Mouse (Mus musculus): ENCODE measurements around the gene Ezr.

The Ezr gene

DNA sequence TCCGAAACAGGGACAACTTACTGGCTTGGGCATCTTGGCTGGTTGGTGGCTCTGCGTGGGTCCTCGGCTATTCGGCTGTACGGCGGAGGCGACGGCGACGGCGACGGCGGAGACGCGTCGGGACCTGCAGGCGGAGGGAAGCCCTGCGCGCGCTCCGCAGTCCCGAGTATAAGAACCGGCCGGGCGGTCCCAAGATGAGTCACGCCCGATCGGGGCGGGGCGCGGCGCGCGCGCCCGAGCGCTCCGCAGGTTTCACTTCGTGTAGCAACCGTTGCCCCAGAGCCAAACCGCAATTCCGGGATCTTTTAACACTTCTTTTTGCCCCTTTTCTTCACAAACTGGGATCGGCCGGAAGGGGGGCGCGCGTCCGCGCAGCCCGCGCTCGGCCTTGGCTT lies at the start of gene Ezr:
Ezr (minus strand) TSS at position 174 of the 395 bp plus-strand sequence.
- DNase-seq (ENCODE audit: low spot score) = peak; percentile 92

DNA sequence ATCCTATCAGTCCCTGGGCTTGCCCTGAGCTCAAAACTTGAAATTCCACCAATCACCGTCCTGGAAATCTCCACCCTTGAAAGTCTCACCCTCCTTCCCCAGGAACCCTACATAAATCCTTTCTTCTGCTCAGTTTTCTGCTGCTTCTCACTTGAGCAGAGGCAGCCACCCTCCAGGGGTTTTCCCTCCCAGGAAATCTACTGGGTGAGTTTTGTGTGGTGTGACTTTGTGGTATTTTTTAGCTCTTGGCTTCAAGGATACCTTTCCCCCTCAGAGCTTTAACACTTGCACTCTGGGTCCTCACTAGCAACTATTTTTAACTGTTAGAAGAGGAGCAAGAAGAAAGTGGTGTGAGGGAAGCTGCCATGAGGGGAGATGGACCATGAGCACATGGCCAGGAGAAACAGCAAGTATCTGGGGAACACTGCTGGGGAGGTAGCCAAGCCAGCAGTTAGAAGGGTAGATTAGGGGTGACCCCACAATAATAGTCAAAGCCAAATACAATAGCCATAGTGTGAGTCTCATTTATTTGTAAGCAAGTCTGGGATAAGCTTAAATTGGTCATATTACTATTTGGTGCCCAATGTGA lies 47.5 kb upstream of the Ezr start:
- no peak for DNase-seq (ENCODE audit: low spot score)

DNA sequence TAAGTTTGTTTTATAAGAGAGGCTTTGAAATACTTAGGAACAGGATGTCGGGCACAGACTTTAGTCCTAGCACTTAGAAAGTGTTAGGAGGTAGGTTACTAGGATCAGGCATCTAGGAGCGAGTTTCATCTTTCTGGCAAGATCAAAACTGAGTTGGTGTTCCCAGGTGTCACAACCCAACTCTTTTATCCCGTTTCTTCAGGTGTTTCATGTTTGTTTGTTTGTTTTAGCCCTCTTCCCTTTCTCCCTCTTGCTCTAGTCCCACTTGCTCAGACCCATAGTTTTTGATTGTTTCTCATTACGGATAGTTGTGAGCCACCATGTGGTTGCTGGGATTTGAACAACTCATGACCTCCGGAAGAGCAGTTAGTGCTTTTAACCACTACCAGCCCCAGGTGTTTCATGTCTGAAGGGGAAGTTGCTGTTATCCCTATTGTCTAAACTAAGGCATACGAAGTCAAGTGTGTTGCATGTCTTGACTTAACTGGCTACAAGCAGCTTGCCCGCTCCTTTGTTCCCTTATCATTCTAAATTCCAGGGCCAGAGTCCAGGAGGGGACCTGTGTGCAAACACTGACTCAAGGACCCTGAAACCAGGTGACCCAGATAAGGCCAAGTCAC lies 46.1 kb upstream of the Ezr start:
- DNase-seq (ENCODE audit: low spot score) = no peak

DNA sequence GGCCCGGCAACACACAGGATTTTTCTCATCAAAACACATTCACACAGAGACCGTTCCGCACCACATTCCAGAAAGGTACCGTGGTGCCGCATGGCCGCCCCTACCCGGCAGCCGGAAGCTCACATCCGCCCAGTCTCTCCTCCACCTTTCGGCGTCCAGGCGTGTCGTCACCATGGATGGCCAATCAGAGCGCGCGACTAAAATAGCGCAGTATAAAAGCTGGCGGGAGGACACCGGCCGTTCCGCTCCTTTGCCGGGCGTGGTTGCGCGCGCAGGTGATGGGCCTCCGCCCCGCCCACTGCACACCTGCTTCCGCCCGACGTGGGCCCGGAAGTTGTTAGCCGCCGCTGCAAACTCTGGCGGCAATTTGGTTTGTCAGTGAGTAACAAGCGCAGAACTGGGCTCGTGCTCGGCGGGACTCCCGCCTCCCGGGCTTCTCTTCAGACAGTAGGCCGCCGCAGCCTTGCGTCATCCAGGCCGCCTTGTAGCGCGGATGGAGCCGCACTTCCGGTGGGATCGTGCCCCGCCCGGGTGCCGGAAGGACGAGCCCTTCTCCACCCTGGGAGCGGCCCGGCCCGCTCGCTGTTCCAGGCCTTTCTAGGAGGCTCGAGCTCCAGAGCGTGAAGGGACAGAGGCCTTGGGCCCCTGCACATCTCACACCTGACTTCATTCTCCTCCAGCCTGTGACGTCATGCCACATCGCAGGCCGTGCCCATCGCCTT lies 45.3 kb upstream of the Ezr start:
- DNase-seq (ENCODE audit: low spot score) = peak; percentile 97

DNA sequence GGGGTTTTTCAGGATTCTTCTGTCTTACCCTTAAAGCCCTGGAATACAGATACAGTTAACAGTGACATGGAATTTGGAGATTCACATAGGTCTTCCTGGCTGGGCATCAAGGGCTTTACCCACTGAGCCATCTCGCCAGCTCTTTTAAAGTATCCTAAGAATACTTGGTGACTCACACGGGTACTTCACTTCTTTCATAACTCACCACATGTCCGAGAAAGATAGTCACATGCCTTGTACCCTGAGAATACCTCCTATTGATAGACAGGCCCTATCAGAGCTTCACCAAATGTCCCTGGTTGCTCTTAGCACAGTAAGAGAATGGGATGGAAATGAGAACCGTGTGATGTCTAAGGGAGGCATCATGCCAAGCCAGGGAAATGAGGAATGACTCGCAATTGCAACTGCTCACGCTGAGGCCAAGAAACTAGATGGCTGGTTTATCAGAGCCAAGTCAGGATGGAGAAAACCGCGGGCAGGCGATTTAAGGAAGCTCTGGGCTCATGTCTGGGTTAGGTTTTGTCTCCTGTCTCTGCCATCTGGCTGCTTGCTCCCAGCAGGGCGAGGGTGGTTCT lies 44.7 kb upstream of the Ezr start:
- no peak for DNase-seq (ENCODE audit: low spot score)

DNA sequence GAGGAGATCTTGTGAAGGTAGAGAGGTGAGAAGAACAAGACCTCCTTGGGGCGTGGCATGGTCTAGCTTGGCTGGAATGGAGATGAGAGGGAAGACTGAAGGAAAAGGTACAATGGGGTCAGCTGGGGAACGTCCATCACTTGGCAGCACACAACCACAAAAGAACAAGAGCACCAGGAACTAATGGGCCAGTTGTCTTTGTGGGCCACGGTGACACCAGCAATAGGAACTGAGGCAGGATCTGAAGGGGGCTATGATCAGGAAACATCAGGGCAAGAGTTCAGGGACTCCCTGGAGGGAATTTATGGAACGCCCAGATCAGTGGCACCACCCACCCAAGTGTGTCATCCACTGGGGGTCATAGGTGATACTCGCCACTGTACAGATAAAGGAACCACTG lies 34.2 kb upstream of the Ezr start:
- no peak for DNase-seq (ENCODE audit: low spot score)

DNA sequence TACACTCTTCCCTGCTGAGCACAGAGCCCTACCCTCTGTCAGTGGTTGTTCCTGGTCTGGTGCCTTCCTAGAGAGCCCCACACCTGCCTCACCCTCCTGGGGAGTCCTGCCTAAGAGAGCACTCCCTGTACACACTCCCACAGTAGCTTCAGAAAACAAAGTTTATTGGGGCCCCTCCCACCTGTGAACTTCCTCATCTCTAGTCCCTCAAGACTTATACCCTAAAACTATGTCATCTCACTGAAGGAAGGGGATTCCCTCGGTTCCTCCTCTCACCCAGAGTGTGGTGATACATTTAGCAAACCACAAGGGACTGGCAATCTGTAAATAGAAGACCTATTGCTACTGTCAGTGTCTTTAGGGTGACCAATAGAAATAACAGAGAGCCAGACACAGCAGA lies 33.6 kb upstream of the Ezr start:
- no peak for DNase-seq (ENCODE audit: low spot score)

DNA sequence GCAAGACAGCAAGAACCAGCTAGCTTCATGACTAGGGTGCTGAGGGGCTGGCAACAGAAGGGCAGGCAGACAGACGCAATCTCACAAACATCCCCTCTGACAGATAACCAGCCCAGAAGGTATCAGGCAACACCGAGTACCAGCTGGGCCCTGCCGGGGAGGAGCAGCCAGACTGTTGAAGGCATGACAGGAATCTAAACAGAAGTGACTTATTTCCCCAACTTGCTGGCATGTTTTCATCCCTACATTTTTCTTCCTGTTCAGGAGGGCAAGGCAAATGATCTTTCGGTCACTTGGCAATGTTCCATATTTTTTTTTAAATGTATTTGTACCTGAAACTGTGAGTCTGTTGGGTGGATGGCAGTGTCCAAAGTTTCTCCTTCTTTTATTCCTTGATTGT lies 32.1 kb upstream of the Ezr start:
- DNase-seq (ENCODE audit: low spot score) = no peak

DNA sequence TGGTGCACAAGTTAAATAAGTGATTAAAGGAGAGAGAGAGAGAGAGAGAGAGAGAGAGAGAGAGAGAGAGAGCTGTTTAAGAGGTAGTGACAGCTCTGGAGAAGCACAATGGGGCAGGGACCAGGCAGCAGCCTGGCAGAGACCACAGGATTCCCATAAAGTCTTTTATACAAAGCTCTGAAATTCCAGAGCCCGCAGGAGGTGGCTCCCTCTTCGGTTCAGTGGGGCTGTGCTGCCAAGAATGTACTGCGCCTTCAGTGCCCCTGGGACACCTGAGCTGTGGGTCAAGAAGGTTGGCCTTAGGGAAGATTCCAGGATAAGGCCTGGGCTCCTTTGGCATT lies 30.2 kb upstream of the Ezr start:
- DNase-seq (ENCODE audit: low spot score) = no peak

DNA sequence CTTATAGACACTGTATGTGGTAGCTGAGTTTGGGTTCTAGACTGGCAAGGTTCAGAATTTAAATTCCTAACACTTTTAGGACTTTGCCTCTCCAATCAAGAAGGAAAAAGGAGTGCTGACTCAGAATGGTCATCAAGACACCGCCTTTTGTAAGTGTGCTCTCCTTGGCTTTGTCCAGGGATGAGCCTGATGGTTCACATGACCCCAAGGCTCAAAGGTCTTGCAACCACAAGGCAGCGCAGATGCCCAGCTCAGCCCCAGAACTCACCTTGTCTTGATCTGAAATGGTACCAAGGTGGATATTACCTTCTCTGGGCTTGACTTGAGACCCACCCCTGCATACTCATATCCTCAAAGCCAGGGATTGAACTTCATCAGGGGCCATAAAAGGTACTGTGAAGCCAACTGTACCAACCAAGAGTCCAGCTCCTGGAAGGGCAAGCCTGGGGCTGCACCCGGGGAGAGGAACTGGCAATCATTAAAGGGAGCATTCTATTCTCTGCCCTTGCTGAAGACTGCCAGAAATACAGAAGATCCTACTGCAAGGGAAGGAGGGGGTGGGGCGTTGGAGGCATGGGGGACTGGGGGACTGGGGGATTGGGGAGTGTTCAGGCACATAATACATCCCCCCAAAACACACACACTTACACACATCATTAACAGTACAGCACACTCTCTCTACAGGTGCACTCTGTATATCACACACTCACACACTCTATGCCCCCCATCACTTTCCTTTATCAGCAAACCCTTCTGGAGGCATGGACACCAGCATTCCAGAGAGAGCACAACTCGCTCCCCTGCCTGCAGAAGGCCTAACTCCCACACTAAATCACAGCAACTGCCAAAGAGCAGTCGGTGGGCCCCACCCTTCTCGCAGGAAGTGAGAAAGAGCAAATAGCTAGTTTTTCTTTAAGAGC lies 29.6 kb upstream of the Ezr start:
- DNase-seq (ENCODE audit: low spot score) = peak; percentile 35

DNA sequence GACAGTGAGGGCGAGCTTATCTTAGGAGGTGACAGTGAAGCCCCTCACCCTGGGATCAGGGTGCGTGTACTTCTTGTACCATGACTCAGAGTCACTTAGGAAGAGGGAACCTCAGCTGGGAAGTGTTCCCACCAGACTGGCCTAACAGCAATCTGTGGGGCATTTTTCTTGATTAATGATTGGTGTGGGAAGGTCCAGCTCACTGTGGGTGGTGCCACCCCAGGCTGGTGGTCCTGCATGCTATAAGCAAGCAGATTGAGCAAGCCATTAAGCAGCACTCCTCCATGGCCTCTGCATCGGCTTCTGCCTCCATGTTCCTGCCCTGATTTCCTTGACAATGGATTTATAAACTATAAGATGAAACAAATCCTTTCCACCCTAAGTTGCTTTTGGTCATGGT lies 26.7 kb upstream of the Ezr start:
- no peak for DNase-seq (ENCODE audit: low spot score)

DNA sequence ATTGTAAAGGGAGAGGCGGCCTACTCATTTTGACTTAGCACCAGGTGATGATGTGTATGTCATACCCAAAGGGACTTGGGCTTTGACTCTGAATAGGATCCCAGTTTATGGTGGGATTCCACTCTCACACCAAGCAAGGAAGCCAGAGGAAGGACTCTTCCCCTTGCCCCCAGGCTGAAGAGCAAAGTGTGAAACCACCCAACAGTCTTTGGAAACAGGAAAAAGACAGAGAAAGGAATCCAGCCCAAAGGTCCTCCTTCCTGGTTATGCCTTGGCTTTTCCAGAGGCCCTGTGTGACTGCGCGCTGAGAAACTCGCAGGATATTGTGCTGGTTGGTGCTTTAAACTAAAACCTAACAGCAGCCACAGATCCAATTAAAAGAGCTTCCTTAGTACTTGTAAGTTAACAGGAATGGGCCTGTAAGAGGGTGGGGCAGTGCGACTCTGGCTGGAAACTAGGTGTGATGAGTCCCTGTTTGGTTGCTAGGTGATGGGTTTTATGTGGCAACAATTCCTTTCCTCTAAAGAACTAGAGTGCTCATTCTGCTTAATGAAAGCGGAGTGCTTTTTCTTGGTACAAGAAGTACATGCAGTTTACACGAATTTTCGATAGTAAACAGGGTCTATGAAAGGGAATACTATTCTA lies 26.1 kb upstream of the Ezr start:
- no peak for DNase-seq (ENCODE audit: low spot score)

DNA sequence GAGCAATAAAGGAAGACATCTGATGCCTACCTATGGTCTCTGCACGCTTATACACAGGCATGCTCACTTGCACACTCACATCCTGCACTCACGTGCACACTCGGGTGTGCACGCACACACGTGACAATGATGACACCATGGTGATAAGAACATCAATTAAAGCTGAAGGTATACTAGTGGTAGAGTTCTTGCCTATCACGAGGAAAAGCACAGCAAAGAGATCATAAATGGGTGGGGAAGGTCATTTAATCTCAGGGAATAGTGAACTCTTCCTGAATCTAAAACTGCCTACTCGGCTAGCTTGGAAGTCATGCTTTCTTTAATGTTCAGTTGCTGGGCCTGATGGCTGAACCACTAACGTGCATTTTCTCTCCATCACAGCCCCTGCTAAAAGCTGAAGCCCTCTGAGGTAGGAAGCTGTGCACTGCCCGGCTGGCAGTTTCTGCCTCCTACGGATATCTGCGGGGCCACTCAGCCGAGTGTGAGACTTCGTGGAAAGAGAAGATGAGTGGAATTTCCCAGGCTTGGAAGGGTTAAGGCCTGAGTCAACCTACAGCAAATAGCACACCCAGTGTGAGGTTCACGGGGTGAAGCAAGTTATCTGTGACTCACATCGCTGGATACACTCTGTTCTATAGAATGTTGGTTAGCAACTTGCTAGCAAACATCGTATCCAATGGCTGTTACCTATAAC lies 25.4 kb upstream of the Ezr start:
- peak; percentile 54 for DNase-seq (ENCODE audit: low spot score)

DNA sequence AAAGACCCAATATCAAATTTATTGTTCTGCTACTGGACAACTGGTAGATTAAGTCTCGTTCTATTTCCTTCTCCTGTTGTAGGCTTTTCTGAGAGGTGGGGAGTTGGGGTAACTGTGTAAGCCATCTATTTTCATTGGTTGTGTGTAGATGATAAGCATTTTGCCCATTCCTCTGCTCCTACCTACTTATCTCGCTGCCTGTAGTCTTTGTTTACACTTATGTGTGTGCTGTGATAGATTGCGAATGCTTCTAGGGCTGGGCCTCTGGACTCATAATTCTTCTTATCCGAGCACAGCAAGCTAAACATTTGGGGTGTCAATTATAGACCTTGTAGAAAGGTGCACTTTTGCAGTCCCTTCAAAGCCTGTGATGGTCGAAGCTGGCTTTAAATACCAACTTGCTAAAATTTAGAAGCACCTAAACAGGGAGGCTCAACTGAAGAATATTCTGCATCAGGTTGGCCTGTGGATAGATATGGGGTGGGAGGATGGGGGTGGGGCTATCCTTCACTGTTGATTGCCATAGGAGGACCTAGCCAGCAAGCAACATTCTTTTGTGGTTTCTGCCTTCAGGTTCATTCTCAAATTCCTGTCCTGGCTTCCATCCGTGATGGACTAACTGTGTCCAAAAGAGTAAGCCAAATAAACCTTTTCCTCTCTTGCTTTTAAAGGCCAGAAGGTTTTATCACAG lies 22.4 kb upstream of the Ezr start:
- no peak for DNase-seq (ENCODE audit: low spot score)

DNA sequence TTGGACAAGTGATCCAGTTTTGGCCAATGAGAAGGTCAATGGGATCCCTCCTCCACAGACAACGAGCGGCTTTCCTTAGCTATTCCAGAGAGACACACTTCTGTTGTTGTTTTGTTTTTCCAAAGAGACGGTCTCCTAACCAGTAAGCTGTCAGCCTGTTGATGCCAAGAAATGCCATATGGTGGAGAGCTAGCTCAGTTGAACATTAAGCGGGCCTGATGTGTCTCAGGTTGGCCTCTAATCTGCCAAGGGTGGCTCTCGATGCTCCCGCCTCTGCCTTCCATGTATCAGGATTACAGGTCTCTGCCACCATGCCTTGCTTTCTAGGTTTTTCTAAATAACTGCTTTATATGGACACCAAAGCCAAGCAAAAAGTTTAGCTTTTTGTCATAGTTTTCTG lies 21.5 kb upstream of the Ezr start:
- DNase-seq (ENCODE audit: low spot score) = no peak

DNA sequence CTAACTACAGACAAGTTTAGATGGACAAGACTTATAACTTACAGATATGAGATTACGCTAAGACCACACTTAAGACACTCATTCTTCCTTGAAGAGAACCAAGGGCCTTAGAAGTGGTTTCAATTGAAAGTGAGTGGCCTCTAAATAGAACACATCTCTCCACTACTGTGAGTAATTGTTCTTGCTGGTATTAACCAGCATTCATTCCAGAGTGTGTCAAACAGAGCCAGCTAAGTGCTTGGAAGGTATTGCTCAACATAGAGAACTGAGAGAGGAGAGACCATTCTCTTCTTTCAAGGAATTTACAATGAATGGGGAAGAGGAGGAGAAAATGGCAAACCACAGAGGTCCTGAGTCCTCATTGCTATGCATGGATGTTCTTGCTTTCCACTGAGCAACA lies 21.0 kb upstream of the Ezr start:
- DNase-seq (ENCODE audit: low spot score) = no peak

DNA sequence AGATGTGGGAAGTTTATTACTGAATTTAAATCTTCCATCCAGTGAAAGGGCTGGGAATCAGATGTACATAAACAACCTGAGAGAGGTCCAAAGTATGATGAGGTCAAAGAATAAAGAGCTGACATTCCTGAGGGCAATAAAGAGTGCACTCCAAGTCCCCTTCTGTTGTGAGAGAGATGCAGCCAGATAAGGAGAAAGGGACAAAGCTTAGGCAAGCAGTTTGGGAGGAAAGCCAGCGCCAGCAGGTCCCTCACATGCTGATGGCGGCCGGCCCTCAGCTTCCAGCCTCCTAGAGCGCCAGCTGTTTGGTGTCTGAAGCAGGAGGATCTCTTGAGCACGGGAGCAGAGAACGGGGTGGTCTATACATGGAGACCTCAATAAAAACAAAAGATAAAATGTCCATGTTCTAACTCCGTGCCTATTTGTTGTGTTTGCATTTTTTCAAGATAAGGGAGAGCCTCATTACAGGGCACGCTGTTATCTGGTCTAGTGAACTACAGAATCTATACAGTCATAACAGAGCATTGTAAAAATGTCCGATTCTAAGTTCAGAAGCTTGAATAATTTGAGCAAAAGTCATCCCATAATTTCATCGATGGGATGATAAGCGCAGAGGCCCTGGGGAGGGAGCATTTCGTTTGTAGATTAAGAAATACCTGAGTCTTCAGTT lies 15.9 kb upstream of the Ezr start:
- peak; percentile 38 for DNase-seq (ENCODE audit: low spot score)

DNA sequence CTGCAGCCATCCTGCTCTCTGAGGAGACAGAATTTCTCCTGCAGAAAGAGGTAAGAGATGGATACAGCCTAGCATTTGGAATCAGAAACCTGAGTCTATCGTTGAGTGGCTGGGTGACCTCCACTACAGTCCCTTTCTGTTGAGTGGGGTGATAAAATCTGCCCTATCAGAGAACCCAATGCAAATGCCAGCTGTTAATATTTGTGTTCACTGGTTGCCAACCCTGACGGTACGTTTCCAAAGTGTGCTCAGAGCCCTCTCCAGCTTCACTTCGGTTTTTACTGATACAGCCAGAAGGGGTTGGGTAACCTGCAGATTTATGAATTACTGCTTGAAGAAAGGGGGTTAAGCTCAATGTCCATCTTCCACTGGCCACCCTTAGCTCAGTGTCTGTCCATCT lies 14.9 kb upstream of the Ezr start:
- DNase-seq (ENCODE audit: low spot score) = no peak

DNA sequence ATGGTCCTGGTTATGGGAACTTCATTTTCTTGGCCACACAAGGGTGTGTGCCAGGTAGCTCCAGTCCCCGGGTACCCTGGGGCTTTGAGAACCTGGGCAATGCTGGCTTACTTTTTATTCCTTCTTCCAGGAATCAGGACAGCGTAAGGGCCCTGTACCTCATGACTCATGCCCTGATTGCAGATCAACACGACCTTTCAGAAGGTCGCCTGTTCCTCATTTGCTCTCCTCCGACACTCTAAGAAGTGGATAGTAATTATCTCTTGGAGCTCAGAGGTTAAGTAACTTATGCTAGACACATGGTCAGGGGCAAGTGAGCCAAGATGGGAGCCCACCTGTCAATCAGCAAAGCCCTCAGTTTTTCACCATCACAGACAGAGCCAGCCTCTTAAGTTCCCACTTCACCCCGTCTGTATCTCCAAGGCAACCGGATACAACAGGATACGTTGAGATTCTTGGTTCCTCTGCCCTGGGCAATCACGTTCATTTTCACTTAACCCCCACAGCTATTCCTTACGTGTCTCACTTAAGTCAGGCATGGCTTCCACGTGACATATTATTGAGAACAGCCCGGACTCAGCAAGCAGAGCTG lies 11.7 kb upstream of the Ezr start:
- no peak for DNase-seq (ENCODE audit: low spot score)

All from urinary bladder, postnatal 14 days (tissue).